Mouse (Mus musculus) liver, embryonic 14.5 days (tissue): Measurements from ENCODE around the gene Rab3il1. TPM values are rescaled to one million over a fixed set of nuclear protein-coding genes. Genes with fewer than 3 reads are reported as not detected.

ENCODE experiments used
- ATAC-seq: fragments of 200-750 bp; cut with Nextera tagmentation; 2 replicates; pipeline ENCODE4 v1.8.0; 2017; ENCODE audit warnings: moderate number of reproducible peaks, mild to moderate bottlenecking, moderate library complexity; ENCODE audit not compliant: insufficient read depth
- DNase-seq, 3 experiments: peaks; one replicate each; pipeline ENCODE4 v3.0.0-alpha.2; 2012 to 2013; ENCODE audit warnings: low read depth in 3 of 3, low spot score in 3 of 3
- H3K27ac ChIP-seq: fragments of 300-500 bp; sonication (generic); 2 replicates; pipeline ENCODE4 v1.5.1; 2014; ENCODE audit warnings: moderate library complexity, mild to moderate bottlenecking, control low read depth, inconsistent platforms
- H3K27me3 ChIP-seq: fragments of 300-500 bp; sonication (generic); 2 replicates; pipeline ENCODE4 v1.6.1; 2014; ENCODE audit warnings: mild to moderate bottlenecking, low read length, moderate library complexity; ENCODE audit not compliant: control insufficient read depth, insufficient read depth
- H3K36me3 ChIP-seq: fragments of 300-500 bp; sonication (generic); replicated peaks from 2 replicates; pipeline ENCODE4 v1.6.1; 2014; ENCODE audit warnings: low read depth; ENCODE audit not compliant: control insufficient read depth, insufficient read depth
- H3K4me1 ChIP-seq, 2 experiments: fragments of 200-500 bp in 1 of 2; fragments of 300-500 bp in 1 of 2; sonication (generic) in 1 of 2; replicated peaks; 2 replicates each; pipeline ENCODE4 v1.6.1; 2012 to 2014; ENCODE audit warnings: antibody characterized with exemption in 1 of 2, inconsistent platforms in 1 of 2, low read length in 1 of 2; ENCODE audit not compliant: control insufficient read depth in 2 of 2, insufficient read depth in 2 of 2
- H3K4me2 ChIP-seq: fragments of 300-500 bp; sonication (generic); 2 replicates; pipeline ENCODE4 v1.6.1; 2014; ENCODE audit warnings: low read depth, mild to moderate bottlenecking, control low read depth, moderate library complexity
- H3K4me3 ChIP-seq, 2 experiments: fragments of 200-500 bp in 1 of 2; fragments of 300-500 bp in 1 of 2; sonication (generic) in 1 of 2; 2 replicates each; pipeline ENCODE4 v1.5.1; 2012 to 2014; ENCODE audit warnings: low read depth in 2 of 2, low read length in 2 of 2, mild to moderate bottlenecking in 2 of 2, control low read depth in 1 of 2, inconsistent platforms in 1 of 2, moderate library complexity in 1 of 2; ENCODE audit not compliant: insufficient read depth in 1 of 2
- H3K9ac ChIP-seq: fragments of 300-500 bp; sonication (generic); replicated peaks from 2 replicates; pipeline ENCODE4 v1.6.1; 2014; ENCODE audit warnings: mild to moderate bottlenecking, control low read depth, moderate library complexity
- H3K9me3 ChIP-seq: fragments of 300-500 bp; sonication (generic); 2 replicates; pipeline ENCODE4 v1.6.1; 2016; ENCODE audit warnings: low read length, mixed read lengths; ENCODE audit not compliant: control insufficient read depth
- CTCF ChIP-seq: IDR thresholded peaks from 2 replicates; pipeline ENCODE4 v1.5.1; 2016; ENCODE audit warnings: antibody characterized with exemption, low read depth, control low read depth
- EP300 ChIP-seq: IDR thresholded peaks from 2 replicates; pipeline ENCODE4 v1.6.1; 2016; ENCODE audit warnings: antibody characterized with exemption, low read depth
- WGBS: fragments of 180-500 bp; shearing (Covaris S2); extraction: QIAGEN DNeasy Blood & Tissue Kit; methylation state at CpG from one replicate; pipeline ENCODE4 v1.1.7; 2014; ENCODE audit not compliant: insufficient replicate concordance; 5-methylcytosine and 5-hydroxymethylcytosine counted together
- polyA plus RNA-seq, 2 experiments: library from polyadenylated mRNA; depleted of rRNA in 1 of 2; stranded (reverse) in 1 of 2; unstranded in 1 of 2; fragments of >200 nt; fragmentation: Nextera tagmentation in 1 of 2; extraction: Ambion mirVana in 1 of 2; gene quantifications; 2 replicates each; pipeline versions ENCODE4 v1.2.1 to v1.2.3; 2012 to 2014

The Rab3il1 gene
- polyA plus RNA-seq, 2 experiments, result 122 to 240 TPM

DNA sequence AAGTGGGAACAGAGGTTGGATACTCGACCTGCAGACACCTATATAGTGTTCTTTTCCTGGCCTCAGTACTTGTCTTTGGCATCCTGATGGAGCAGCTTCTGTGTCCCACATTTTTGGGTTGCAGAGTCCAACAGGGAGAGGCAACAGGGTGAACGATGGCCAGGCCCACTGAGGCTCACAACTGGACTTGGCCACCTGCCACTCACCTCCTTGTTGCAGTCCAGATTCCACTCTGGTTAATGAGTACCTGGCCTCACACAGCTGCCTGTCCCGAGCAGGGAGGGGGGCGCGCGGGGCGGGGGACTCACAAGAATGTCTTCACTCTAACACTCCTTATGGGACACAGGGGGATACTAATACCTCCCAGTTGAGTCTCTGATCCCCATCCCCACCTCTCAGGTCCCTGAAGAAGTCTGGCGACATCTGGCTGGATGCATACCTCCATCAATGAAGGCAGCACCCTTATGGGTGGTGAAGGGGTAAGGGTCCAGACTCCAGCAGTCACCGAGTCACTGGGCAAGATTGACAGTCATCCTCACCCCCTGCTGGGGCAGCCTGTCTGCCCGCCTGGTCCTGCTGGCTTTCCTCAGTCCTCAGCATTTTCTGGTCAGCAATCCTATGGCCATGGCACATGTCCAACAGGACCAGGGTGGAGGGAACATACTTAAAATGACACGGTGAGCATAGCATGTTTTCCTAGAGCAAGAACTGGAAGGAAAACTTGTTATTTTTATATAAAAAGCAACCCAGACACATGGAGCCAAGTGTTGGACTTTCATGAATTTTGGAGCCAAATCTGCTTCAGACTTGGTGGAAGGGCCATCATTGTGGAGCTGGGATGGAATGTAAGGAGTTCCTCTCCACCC, 56.2 kb downstream of the Rab3il1 start:
- peak; percentile 27 for ATAC-seq
- TF ChIP-seq EP300, result no peak
- TF ChIP-seq CTCF, result no peak
- Histone ChIP-seq H3K9ac (no peak overlapping the region), H3K4me2 (peak overlapping the region; percentile 3; the same call in 1 of the 2 replicates), H3K9me3 (no peaks in the 10 kb centered on the region), H3K4me1 (peaks cover 11 to 20% of the 10 kb centered on the region in 2 experiments), H3K36me3 (no peaks in the 10 kb centered on the region; the same call in 1 of the 2 replicates), H3K4me3 (no peak overlapping the region), H3K27ac (no peak overlapping the region), H3K27me3 (no peaks in the 10 kb centered on the region)
- peak in 2 of 3 experiments; percentile 27 to 30 for DNase-seq
- 55% methylated on average over 11 of the region's 11 CpGs for WGBS

GRCm38 (mm10) chr19:10058352-10058825, 56.9 kb downstream of the Rab3il1 start:
- Histone ChIP-seq H3K9me3 (no peaks in the 10 kb centered on the region), H3K4me1 (peaks cover 11 to 20% of the 10 kb centered on the region in 2 experiments), H3K27ac (no peak overlapping the region), H3K4me2 (no peak overlapping the region), H3K9ac (no peak overlapping the region), H3K36me3 (no peaks in the 10 kb centered on the region; the same call in 1 of the 2 replicates), H3K4me3 (no peak overlapping the region), H3K27me3 (no peaks in the 10 kb centered on the region)
- TF ChIP-seq CTCF, result no peak
- ATAC-seq (no peak), DNase-seq (no peak)
- WGBS, result 56% methylated on average over 1 of the region's 1 CpGs

GRCm38 (mm10) chr19:10058876-10059427, 57.5 kb downstream of the Rab3il1 start:
- Histone ChIP-seq H3K9me3 (no peaks in the 10 kb centered on the region), H3K36me3 (no peaks in the 10 kb centered on the region; the same call in 1 of the 2 replicates), H3K4me1 (peaks cover 11 to 20% of the 10 kb centered on the region in 2 experiments), H3K9ac (no peak overlapping the region), H3K4me3 (no peak overlapping the region), H3K27ac (no peak overlapping the region), H3K4me2 (peak overlapping the region; percentile 70; the same call in 1 of the 2 replicates), H3K27me3 (no peaks in the 10 kb centered on the region)
- no peak for TF ChIP-seq EP300
- DNase-seq, result no peak
- no peak for ATAC-seq
- WGBS, result 72% methylated on average over 9 of the region's 9 CpGs

DNA sequence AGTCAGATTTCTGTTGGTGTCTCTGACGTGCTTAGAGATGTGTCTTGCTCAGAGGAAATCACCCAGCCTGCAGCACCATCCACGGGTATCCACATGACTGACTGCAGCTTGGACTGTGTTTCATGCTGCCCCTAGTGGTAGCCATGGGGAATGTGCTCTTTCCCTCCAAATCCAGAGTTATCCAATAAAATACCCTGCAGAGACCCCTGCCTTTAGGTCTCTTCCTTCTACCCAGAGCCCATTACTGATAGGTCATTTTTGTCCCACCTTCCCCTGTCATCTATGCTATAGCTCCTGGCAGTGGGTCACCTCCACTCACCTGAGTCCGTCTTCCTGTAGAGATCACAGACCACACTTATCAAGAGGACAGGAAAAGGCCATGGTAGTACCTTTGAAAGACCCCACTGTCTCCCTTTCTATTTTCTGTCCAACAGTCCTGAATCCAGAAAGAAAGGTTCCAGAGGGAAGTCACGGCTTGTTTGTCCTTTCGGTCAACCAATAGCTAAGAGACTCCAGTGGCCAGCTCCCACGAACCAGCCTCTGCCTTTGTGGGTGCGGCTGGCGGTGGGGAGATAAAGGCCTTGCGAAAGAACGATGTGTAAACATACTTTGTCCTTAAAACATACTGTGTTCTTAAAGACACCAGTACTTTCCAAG, 58.6 kb downstream of the Rab3il1 start:
- ATAC-seq (peak; percentile 69), DNase-seq (peak; percentile 58 to 63 (median 59))
- 0 out of 2 replicates have a peak, but pooled peaks have one; percentile 12 for TF ChIP-seq EP300
- TF ChIP-seq CTCF, result peak; percentile 95
- H3K9ac ChIP-seq, result peak overlapping the region; percentile 38; the same call in 1 of the 2 replicates
- H3K4me3 ChIP-seq, result peak overlapping the region; percentile 16 to 26; a peak in 3 of 4 replicates
- H3K4me2 ChIP-seq, result peak overlapping the region; percentile 70
- H3K9me3 ChIP-seq, result no peaks in the 10 kb centered on the region
- H3K27me3 ChIP-seq, result no peaks in the 10 kb centered on the region
- H3K27ac ChIP-seq, result peak overlapping the region; percentile 67
- H3K36me3 ChIP-seq, result no peaks in the 10 kb centered on the region; the same call in none of the 2 replicates
- H3K4me1 ChIP-seq, result peaks cover 11 to 20% of the 10 kb centered on the region in 2 experiments
- WGBS, result 8% methylated on average over 10 of the region's 10 CpGs
